Mouse (Mus musculus) fibroblast of lung, adult 2 months (primary cell): ENCODE results near the gene Mgat5.
A peak's percentile ranks its signal among the peaks of the same experiment; 100 is the strongest.

Experiments
- DNase-seq: peaks from one replicate; pipeline ENCODE4 v3.0.0-alpha.2; 2011; ENCODE audit warnings: low read depth

The Mgat5 gene

GRCm38 (mm10) chr1:127383071-127383470 lies 178.3 kb downstream of the Mgat5 start:
- DNase-seq, result no peak

DNA sequence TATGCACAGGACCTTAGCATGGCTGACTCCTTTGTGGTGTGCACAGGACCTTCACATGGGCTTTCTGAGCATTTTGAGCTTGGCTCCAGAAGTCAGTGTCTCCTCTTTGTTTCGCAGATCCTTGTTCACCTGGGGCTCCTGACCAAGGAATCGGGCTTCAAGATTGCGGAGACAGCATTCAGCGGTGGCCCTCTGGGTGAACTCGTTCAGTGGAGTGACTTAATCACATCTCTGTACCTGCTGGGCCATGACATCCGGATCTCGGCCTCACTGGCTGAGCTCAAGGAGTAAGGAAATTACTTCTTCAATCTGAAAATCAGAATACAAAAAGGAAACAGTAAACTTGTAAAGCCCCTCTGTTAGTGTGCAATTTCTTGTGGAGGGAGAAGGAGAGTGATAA lies 182.4 kb downstream of the Mgat5 start:
- no peak for DNase-seq

- no peak for DNase-seq
Measured at GRCm38 (mm10) chr1:127387661-127388060, 182.8 kb downstream of the Mgat5 start.

DNA sequence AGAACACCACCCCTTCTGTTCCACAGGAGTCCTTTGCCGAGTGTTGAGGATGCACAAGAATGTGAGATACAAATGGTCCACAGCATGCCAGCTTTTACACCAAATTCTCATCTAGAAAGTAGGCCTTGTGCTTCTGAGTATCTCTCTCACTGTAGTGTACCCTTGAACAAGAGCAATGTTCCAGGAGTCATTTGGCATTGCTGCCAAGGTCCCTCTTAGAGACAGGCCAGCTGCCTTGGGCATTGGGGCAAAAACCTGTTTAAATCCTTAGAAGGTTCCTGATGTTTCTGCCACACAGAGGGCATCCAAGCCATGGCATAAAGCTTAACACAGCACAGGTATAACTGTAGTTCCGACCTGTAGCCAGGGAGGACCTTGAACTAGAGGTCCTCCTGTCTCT lies 189.9 kb downstream of the Mgat5 start:
- no peak for DNase-seq

- DNase-seq, result no peak
Measured at GRCm38 (mm10) chr1:127395724-127396123, 190.9 kb downstream of the Mgat5 start.

- no peak for DNase-seq
Measured at GRCm38 (mm10) chr1:127396569-127397349, 191.9 kb downstream of the Mgat5 start.

- no peak for DNase-seq
Measured at GRCm38 (mm10) chr1:127397396-127397795, 192.6 kb downstream of the Mgat5 start.

GRCm38 (mm10) chr1:127398186-127398585 lies 193.4 kb downstream of the Mgat5 start:
- DNase-seq, result no peak

GRCm38 (mm10) chr1:127400198-127400597 lies 195.4 kb downstream of the Mgat5 start:
- no peak for DNase-seq

- DNase-seq, result no peak
Measured at GRCm38 (mm10) chr1:127400666-127401065, 195.9 kb downstream of the Mgat5 start.

- DNase-seq, result no peak
Measured at GRCm38 (mm10) chr1:127404655-127405054, 199.8 kb downstream of the Mgat5 start.

- no peak for DNase-seq
Measured at GRCm38 (mm10) chr1:127408957-127409423, 204.2 kb downstream of the Mgat5 start.

GRCm38 (mm10) chr1:127409512-127409911 lies 204.7 kb downstream of the Mgat5 start:
- DNase-seq, result no peak

- no peak for DNase-seq
Measured at GRCm38 (mm10) chr1:127414500-127414899, 209.7 kb downstream of the Mgat5 start.

GRCm38 (mm10) chr1:127415896-127416295 lies 211.1 kb downstream of the Mgat5 start:
- no peak for DNase-seq

DNA sequence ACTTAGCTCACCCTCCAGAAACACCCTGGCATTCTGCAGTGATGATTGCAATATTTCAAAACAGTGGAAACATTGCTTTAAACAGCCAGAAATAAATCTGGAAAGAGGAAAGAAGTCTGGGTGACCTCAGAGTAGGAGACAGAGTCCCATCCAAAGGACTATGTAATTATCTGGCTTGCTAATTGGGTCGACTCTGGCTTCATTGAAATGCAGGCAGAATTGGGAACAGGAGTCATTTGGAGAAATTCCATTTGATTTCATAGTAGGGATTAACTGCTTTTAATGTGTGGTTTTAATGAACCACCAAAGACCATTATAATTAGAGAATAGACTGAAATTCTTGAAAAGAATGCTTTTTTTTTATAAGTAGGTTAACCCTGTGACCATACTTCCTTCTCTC lies 212.2 kb downstream of the Mgat5 start:
- no peak for DNase-seq

GRCm38 (mm10) chr1:127418916-127419575 lies 214.2 kb downstream of the Mgat5 start:
- DNase-seq, result no peak

DNA sequence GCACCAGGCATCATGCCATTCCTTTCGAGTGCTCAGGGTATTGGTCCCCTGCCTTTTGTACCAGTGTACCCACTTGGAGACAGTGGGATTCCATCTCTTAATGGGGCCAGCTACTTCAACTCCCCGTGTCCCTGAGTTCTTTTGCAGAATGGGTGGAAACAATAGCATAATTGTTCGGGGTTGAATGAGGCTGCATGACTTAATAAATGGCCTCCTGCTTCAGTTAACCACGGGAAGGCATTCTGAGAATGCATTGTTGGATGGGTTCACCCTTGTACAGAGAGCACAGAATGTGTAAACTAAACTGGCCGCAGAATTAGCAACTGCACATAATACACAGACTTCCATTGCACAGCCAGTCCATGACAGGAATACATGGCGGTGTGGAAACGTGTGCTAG lies 214.8 kb downstream of the Mgat5 start:
- DNase-seq, result no peak

DNA sequence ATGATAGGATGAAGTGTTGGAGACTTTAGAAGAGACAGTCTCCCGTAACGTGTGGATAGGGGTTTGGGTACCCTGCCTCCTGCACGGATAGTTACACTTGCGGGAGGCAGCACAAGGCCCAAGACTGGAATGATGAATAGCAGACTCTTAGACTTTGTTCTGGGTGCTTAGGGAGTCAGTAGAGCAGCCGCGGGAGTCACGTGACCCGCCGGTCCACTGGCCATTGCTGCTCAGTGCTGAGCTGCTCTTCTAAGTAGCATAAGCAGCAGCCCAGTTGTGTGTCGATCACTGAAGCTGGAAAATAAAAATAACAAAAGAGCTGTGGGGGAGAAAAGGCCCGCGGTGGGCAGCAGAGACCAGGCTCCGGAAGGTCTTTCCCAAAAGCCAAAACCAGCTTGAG lies 215.6 kb downstream of the Mgat5 start:
- no peak for DNase-seq

GRCm38 (mm10) chr1:127420795-127421194 lies 216.0 kb downstream of the Mgat5 start:
- no peak for DNase-seq

- no peak for DNase-seq
Measured at GRCm38 (mm10) chr1:127422565-127422964, 217.8 kb downstream of the Mgat5 start.

GRCm38 (mm10) chr1:127425021-127425532 lies 220.3 kb downstream of the Mgat5 start:
- DNase-seq, result peak; percentile 78

DNA sequence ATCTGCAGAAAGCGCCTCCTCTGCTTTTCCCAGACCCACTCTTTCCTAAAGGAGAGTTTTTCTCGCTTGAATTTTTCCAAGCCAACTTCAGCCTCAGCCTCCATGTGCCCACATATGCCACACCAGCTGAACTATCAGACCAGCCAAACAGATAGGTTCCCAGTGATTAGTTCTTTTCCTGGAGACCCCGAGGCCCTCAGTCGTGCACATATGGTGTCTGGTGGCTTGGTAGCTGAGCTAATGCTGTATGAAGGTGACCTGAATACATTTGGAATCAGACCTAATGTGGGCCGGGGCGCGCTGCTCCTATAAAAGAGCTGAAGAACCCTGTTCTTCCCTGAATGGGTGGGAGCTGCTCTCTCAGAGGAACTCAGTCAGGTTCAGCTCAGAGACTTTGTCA lies 225.5 kb downstream of the Mgat5 start:
- DNase-seq, result no peak
